Mouse (Mus musculus): ENCODE results near the gene Adcy5.

The Adcy5 gene

DNA sequence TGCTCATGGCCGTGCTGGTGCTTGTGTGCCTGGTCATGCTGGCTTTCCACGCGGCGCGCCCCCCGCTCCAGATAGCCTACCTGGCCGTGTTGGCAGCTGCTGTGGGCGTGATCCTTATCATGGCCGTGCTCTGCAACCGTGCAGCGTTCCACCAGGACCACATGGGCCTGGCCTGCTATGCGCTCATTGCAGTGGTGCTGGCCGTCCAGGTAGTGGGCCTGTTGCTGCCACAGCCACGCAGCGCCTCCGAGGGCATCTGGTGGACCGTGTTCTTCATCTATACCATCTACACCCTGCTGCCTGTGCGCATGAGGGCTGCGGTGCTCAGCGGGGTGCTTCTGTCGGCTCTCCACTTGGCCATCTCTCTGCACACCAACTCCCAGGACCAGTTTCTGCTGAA lies 2.2 kb downstream of the Adcy5 start:
- DNase-seq: no peak

DNA sequence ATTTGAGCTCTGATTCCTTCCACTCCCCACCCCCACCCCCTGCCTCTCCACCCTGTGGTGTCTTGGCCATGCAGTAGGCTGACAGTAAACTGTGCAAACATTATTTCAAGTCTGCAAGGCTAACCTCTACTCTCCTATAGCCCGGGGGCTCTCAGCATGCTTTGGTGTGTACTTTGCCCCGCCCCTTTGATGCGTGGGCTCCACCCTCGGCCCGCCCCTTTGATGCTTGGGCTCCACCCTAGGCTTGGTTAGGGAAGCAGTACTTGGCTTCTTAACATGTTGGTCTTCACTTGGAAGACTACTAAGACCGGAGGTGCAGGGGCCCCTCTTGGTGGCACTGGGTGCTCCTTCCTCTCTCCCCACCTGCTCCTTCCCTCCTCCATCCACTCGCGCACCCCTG lies 4.9 kb downstream of the Adcy5 start:
- peak; percentile 6 for DNase-seq

DNA sequence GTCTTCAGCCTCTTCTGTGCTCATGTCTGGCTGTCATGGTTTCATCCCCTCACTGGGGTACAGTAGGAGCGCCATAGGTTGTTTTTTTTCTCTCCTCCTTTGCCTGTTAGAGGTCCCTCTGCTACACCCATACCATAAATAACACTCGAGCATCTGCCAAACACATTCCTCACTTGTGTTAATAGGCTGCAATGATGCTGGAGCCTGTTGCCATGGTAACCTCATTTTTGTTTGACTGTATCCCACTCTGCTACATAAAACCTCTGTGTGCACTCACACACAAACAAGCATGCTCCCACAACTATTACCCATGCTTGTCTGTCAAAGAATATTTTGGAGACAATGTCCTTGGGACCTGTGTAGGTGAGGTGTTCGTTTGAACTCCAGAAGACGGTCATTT lies 5.3 kb downstream of the Adcy5 start:
- DNase-seq: no peak

DNA sequence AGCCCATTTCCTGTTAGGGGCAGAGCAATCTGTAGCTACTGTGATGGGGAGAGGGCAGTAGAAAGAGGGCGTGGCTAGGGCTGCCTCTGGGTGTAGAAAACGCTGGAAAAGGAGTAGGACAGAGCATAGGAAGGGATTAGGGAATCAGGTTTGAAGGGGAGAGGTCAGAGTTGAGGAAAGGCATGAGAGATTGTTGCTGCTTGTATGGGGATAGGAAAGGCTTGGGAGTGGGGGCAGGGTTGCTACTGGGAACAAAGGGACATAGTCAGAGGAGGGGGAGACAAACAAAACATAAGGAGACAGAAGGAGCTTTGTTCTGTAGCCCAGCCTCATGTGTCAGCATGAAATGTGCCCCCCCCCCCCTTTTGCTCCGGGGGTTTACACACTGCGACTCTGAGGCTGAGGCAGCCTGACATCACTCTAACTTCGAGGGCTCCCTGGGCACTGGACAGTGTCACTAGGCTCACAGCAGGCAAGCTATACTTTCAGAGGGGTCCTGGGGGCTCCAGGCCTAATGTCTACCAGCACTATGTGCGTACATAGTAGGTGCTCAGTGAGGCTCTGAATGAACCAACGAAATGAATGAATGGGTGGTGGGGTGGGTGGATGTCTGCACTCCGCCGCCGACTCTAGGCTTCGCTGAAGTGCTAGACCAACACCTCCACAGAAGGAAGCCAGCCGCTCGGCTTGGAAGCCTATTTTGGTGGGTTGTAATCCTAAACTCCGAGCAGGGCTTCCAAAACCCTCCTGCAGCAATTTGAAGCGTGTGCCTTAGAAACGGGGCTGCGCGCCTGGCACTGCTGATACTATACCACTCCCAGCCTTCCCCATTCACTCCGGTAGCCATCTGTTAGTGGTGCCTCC lies 9.9 kb downstream of the Adcy5 start:
- DNase-seq: no peak

- DNase-seq: no peak
Observed at GRCm38 (mm10) chr16:35165361-35165760, 10.7 kb downstream of the Adcy5 start.

DNA sequence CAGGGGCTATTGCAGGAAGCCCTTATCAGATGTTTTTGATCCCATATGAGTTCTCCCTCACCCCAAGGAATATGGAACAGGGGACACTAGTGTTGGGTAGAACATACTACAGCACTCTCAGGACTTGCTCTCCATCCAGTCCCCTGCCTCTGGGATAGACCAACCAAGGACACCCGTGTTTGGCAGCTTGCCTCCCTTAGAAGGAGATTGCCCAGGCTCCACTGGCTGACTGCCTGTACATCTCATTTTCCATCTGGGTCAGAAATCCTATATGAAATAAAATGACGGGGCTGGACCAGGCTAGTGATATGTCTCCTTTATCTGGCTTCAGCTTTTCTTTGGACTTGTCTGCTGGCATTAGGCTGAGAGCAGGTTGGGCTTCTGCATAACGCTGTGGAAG lies 11.1 kb downstream of the Adcy5 start:
- DNase-seq: no peak

- DNase-seq: no peak
Observed at GRCm38 (mm10) chr16:35169431-35169830, 14.8 kb downstream of the Adcy5 start.

DNA sequence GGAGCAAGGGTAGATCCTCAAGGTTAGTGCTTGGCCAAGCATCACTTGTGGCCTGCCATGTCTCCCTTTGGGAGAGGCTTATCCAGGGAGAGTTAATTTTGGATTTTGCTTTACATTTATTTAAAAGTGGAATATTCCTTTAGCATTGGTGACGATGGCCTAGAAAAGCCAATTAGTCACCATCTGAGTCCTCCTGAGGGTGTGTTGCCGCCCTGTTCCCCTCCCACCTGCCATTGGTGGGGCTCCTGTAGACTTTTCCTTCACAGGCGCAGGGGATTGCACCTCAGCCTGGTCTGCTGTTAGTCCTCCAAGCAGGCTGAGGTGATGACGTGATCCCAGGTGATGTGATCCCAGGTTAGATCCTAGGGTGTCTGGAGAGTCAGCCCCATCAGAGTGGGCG lies 17.5 kb downstream of the Adcy5 start:
- no peak for DNase-seq

GRCm38 (mm10) chr16:35178516-35178915 lies 23.8 kb downstream of the Adcy5 start:
- no peak for DNase-seq

- no peak for DNase-seq
Observed at GRCm38 (mm10) chr16:35179082-35179481, 24.4 kb downstream of the Adcy5 start.

- DNase-seq: no peak
Observed at GRCm38 (mm10) chr16:35183161-35183560, 28.5 kb downstream of the Adcy5 start.

GRCm38 (mm10) chr16:35188111-35188510 lies 33.4 kb downstream of the Adcy5 start:
- no peak for DNase-seq

DNA sequence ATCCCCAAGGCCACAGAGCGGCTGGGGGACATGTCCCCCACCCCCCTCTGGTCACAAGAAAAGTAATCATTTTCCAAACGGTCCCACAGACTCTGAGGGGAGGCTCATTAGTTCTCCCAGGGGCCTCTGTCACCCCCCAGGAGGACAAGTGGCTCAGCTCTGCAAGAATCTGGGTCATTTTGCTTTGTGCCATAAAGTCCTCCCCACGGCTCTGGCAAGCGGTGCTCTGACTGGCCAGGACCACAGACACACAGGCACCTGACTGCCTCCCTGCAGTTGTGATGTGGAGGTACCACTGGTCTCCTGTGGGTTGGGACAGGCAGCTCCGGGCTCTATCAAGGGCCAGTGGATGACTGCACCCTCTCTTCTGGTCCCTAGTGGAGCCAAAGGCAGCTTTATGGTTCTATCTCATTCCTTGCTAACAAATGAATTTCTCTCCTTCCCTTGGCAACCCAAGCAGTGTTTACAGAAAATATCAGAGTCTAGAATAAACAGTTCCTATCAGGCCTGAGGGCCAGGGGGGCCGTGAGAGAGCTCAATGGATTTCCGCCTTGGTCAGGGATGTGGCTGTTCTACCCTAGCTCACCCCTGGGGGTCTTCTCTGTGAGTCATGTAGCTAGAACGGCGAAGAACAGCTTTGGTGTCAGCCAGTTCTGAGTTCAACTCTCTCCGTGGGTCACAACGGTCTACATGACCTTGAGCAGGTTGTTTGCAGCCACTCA lies 34.9 kb downstream of the Adcy5 start:
- DNase-seq: no peak

- no peak for DNase-seq
Observed at GRCm38 (mm10) chr16:35190777-35191176, 36.1 kb downstream of the Adcy5 start.

DNA sequence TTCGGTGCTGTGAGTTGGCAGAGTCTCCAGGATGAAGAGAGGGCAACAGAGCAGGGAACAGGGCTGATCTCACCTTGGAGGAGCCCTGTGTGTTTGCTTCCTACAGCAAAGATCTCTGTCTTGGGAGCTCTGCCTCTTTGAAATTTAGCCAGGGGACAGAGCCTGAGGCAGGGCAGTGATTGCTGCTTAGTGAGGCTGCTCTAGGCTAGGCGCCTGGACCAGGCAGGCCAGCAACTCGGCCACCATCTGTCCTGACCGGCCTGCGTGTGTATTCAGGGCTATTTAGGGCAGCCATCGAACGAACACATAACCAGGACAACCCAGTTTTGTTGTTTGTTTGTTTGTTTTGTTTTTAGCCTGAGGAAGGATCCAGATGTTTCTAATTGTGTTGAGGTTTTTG lies 36.6 kb downstream of the Adcy5 start:
- no peak for DNase-seq

GRCm38 (mm10) chr16:35192471-35192870 lies 37.8 kb downstream of the Adcy5 start:
- no peak for DNase-seq

DNA sequence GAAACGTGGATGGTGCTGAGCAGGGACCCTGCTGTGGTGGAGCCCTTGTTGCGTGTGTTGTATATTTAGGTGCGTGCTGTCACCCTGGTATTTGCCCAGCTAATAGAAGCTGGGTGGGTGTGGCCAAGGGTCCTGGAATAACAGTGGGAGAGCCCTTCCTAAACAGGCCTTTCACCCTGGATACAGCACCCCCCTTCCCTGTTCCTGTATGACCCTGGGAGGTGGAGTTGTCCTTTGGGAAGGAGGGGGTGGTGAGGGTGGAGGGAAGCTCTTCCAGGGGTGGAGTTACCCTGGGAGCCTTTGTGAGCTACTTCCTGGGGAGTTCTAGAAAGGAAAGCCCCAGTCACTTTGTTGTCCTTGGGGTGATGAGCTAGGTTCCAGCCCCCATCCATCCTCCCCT lies 38.7 kb downstream of the Adcy5 start:
- DNase-seq: no peak

- DNase-seq: no peak
Observed at GRCm38 (mm10) chr16:35199721-35200431, 45.2 kb downstream of the Adcy5 start.

DNA sequence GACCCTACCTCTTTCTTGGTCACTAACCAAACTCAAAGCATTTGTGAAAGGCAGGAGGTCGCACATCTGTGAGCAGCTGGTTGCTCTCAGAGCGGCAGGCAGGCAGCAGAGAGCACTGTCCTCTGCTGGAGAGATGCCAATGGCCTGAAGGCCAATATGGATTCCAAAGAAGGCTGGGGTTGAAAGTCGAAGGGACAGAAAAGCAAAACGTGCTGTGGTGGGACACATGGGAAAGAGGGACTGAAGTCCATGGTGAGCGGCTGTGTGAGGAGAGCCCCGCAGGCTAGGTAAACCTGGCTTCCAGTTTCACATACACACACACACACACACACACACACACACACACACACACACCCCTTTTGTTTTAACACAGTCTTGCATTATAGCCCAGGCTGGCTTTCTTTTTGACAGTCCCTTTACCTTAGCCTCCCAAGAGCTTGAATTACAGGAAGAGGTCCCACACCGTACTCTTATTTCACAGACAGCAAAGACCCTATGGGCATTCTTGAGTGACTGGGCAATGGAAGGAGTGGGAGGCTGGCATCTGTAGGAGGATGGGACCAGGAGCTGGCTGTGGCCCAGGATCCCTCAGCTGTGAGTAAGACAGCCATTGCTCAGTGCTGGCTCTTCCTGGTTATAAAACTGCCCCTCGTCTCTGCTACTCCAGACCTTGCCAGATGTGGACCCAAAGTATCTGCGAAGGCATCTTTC lies 45.9 kb downstream of the Adcy5 start:
- DNase-seq: no peak

DNA sequence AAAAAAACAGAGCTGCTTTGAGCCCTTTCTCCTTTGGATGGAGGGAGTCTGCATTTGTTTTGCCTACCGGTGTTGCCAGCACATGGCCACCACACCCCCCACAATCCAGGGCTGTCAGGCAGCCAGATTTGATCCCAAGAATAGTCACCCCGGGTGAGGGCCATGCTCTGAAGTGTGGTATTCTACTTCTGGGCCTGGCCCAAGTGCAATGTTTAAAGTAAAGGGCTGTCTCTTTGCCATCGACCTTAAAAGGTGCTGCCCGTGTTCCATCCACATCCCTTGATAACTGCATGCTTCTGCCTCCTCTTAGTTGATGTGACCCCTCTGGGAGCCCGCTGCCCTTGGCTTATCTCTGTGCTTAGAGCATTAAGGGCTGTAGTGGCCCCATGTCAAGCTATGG lies 46.6 kb downstream of the Adcy5 start:
- no peak for DNase-seq

DNA sequence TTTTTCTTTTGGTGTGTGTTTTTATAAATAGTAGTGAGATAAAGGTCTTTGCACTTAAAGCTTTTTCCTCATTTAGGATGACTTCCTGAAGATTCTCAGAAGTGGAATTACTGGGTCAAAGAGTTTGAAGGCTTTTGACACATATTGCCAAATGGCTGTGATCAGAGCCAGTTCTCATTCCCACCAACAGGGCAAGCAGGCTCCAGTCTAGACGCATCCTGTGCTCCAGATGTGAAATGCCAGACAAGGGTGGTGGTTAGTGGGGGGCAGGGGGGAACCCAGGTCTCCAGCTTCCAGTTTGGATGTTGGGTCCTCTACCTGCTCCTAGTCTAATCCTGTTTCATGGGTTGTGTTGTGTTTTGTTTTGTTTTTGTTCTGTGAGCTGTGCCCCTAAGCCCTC lies 48.8 kb downstream of the Adcy5 start:
- DNase-seq: no peak

DNA sequence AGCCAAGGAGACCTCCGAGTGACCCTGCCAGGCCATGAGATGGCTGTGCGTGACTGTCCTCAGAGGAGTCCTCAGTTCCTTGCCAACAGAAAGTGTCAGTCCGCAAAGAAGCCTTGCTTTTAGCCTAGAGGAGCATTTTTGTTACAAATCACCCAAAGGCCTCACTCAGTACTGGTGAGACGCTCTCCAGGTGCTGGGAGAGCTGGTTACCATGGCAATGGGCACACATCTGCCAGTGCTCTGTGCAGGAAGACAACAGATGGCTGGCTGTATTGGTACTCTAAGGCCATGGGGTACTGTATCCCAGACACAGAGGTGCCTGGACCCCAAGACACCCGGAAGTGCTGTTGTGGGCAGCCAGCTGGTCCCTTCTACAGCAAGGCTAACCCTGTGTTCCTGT lies 51.0 kb downstream of the Adcy5 start:
- DNase-seq: peak; percentile 33

GRCm38 (mm10) chr16:35206426-35206825 lies 51.7 kb downstream of the Adcy5 start:
- DNase-seq: no peak
